ENCODE assay signal across 40 mouse cellular contexts in the genomic region with DNA sequence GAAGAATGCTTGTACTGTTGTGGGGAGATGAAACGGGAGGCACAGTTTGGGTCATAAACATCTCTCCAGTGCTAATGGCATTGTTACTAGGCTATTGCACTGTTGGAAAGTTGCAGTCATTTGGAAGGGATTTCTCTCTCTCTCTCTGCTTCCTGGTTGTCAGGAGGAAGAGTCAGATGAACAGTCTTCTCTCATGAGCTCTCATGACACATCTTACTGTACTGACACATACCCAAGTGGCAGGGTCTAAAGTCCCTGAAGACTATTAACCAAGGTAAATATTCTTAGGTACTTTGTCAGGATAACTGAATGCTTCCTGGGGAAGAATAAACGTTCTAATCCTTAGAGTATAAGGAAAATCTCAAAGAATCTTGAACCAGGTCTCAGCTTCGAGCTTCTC. TPM values are rescaled to one million over a fixed set of nuclear protein-coding genes. Genes with fewer than 3 reads are reported as not detected.
"Had no signal": no experiment of that assay in that cellular context is flagged by ENCODE, and none has a peak within 500 bp of the region (broad histone marks: within the 10 kb centered on the region; RNA-seq: fewer than 3 reads in every experiment).

No protein-coding gene starts in this region.

- H3K27me3 ChIP-seq: limb, embryonic 12.5 days; limb, embryonic 13.5 days; limb, embryonic 15.5 days; liver, embryonic 12.5 days; liver, embryonic 13.5 days; liver, embryonic 15.5 days; lung, embryonic 15.5 days; megakaryocyte, embryonic 14.5 days; midbrain, embryonic 12.5 days; midbrain, embryonic 13.5 days; midbrain, embryonic 15.5 days; neural tube, embryonic 12.5 days had no signal

- ATAC-seq: liver, embryonic 12.5 days; liver, postnatal 0 days; lung, postnatal 0 days; midbrain, embryonic 13.5 days; midbrain, embryonic 15.5 days; midbrain, embryonic 16.5 days had no signal

- H3K9me3 ChIP-seq: limb, embryonic 10.5 days; limb, embryonic 12.5 days; limb, embryonic 13.5 days; limb, embryonic 15.5 days; liver, embryonic 12.5 days; liver, embryonic 13.5 days; liver, embryonic 15.5 days; lung, embryonic 15.5 days; megakaryocyte, embryonic 14.5 days; midbrain, embryonic 10.5 days; midbrain, embryonic 12.5 days; midbrain, embryonic 13.5 days; midbrain, embryonic 15.5 days; neural tube, embryonic 12.5 days had no signal

- H3K4me2 ChIP-seq: limb, embryonic 12.5 days; limb, embryonic 13.5 days; limb, embryonic 15.5 days; liver, embryonic 11.5 days; liver, embryonic 12.5 days; liver, embryonic 13.5 days; liver, embryonic 15.5 days; lung, embryonic 14.5 days; lung, embryonic 15.5 days; midbrain, embryonic 11.5 days; midbrain, embryonic 12.5 days; midbrain, embryonic 13.5 days; midbrain, embryonic 15.5 days; neural tube, embryonic 12.5 days had no signal

- H3K4me3 ChIP-seq: limb, embryonic 10.5 days; limb, embryonic 12.5 days; limb, embryonic 13.5 days; limb, embryonic 15.5 days; liver, embryonic 12.5 days; liver, embryonic 13.5 days; liver, embryonic 15.5 days; lung, embryonic 15.5 days; megakaryocyte, embryonic 14.5 days; midbrain, embryonic 10.5 days; midbrain, embryonic 12.5 days; midbrain, embryonic 13.5 days; midbrain, embryonic 15.5 days; myocyte; neural tube, embryonic 12.5 days had no signal

- H3K4me1 ChIP-seq: limb, embryonic 10.5 days; limb, embryonic 12.5 days; limb, embryonic 13.5 days; limb, embryonic 15.5 days; liver, embryonic 12.5 days; liver, embryonic 13.5 days; liver, embryonic 15.5 days; lung, embryonic 15.5 days; megakaryocyte, embryonic 14.5 days; midbrain, embryonic 10.5 days; midbrain, embryonic 12.5 days; midbrain, embryonic 13.5 days; midbrain, embryonic 15.5 days; neural tube, embryonic 12.5 days had no signal

- H3K9ac ChIP-seq: limb, embryonic 12.5 days; limb, embryonic 13.5 days; limb, embryonic 15.5 days; liver, embryonic 12.5 days; liver, embryonic 13.5 days; liver, embryonic 14.5 days; liver, embryonic 15.5 days; liver, postnatal 0 days; lung, embryonic 14.5 days; lung, embryonic 15.5 days; midbrain, embryonic 12.5 days; midbrain, embryonic 13.5 days; midbrain, embryonic 15.5 days; neural tube, embryonic 12.5 days had no signal

- H3K36me3 ChIP-seq: limb, embryonic 10.5 days; limb, embryonic 12.5 days; limb, embryonic 13.5 days; limb, embryonic 15.5 days; liver, embryonic 12.5 days; liver, embryonic 13.5 days; liver, embryonic 15.5 days; lung, embryonic 15.5 days; midbrain, embryonic 10.5 days; midbrain, embryonic 12.5 days; midbrain, embryonic 13.5 days; midbrain, embryonic 15.5 days; neural tube, embryonic 12.5 days had no signal

- DNase-seq: liver; liver, embryonic 13.5 days; liver, postnatal 0 days; lung, adult 18-20 months; lung, adult 2 months; lung, embryonic 14.5 days; lung, postnatal 10 days; lung, postnatal 14 days; lung, postnatal 36 days; lung, postnatal 4 days; midbrain, embryonic 14.5 days had no signal

- H3K27ac ChIP-seq: limb, embryonic 10.5 days; limb, embryonic 12.5 days; limb, embryonic 13.5 days; limb, embryonic 15.5 days; liver, embryonic 12.5 days; liver, embryonic 13.5 days; liver, embryonic 14.5 days; liver, embryonic 15.5 days; lung, embryonic 15.5 days; macrophage; midbrain, embryonic 10.5 days; midbrain, embryonic 12.5 days; midbrain, embryonic 13.5 days; midbrain, embryonic 15.5 days; neural tube, embryonic 12.5 days had no signal

RNA-seq across cellular contexts. Expression of a gene that starts 42.4 kb away (rescaled TPM):
- total RNA-seq: liver, adult 2 months; megakaryocyte progenitor cell, adult 5-6 weeks; megakaryocyte-erythroid progenitor cell, adult 5-6 weeks; monocyte, adult 5-6 weeks had no signal
- polyA plus RNA-seq: limb, embryonic 10.5 days; limb, embryonic 11.5 days; limb, embryonic 12.5 days; liver, adult 2 months; liver, embryonic 11.5 days; liver, embryonic 12.5 days; liver, embryonic 13.5 days; liver, embryonic 15.5 days; liver, embryonic 16.5 days; liver, postnatal 0 days; lung, adult 2 months; macrophage; midbrain, embryonic 11.5 days; midbrain, embryonic 12.5 days; midbrain, embryonic 14.5 days; neural tube, embryonic 11.5 days; neural tube, embryonic 12.5 days had no signal

RNA-seq across cellular contexts. Expression of a gene that starts 54.2 kb away (rescaled TPM):
- total RNA-seq: liver, adult 2 months; megakaryocyte progenitor cell, adult 5-6 weeks; megakaryocyte, adult 5-6 weeks; megakaryocyte-erythroid progenitor cell, adult 5-6 weeks; midbrain, postnatal 0 days; monocyte, adult 5-6 weeks had no signal
- polyA plus RNA-seq: limb, embryonic 10.5 days; limb, embryonic 11.5 days; liver, adult 2 months; liver, embryonic 12.5 days; liver, embryonic 13.5 days; liver, embryonic 14.5 days; liver, embryonic 15.5 days; liver, embryonic 16.5 days; liver, postnatal 0 days; lung, adult 2 months; macrophage had no signal
